Mouse (Mus musculus): ENCODE measurements around the gene Stac. TPM values are rescaled to one million over a fixed set of nuclear protein-coding genes. Genes with fewer than 3 reads are reported as not detected.

The Stac gene
- polyA plus RNA-seq, 1 experiment from 2014 or later, result 1.8 TPM

- Histone ChIP-seq H3K4me3 (ENCODE audit: low read depth, low read length) (no peak overlapping the region), H3K27me3 (ENCODE audit: control insufficient read depth, insufficient read depth, low read length) (no peaks in the 10 kb centered on the region), H3K4me1 (ENCODE audit: control insufficient read depth, insufficient read depth, low read length) (no peaks in the 10 kb centered on the region), H3K9ac (ENCODE audit: low read length) (no peak overlapping the region), H3K27ac (ENCODE audit: low read depth, low read length) (no peak overlapping the region), H3K9me3 (ENCODE audit: control insufficient read depth, low read length) (no peaks in the 10 kb centered on the region), H3K36me3 (ENCODE audit: control insufficient read depth, insufficient read depth, low read length) (no peaks in the 10 kb centered on the region), H3K4me2 (ENCODE audit: low read depth) (no peak overlapping the region)
- ATAC-seq (ENCODE audit: insufficient read depth, low FRiP score, low TSS enrichment), result no peak; the same call in 1 of the 2 replicates
- WGBS, result 90% methylated on average over 3 of the region's 3 CpGs
- DNase-seq (ENCODE audit: low spot score), result no peak
Observed at GRCm38 (mm10) chr9:111515536-111515935, 174.6 kb downstream of the Stac start.

GRCm38 (mm10) chr9:111514586-111515473 lies 175.3 kb downstream of the Stac start:
- no peak overlapping the region for H3K9ac ChIP-seq (ENCODE audit: low read length)
- H3K27me3 ChIP-seq (ENCODE audit: control insufficient read depth, insufficient read depth, low read length), result no peaks in the 10 kb centered on the region
- H3K36me3 ChIP-seq (ENCODE audit: control insufficient read depth, insufficient read depth, low read length), result no peaks in the 10 kb centered on the region
- 79% methylated on average over 15 of the region's 15 CpGs for WGBS
- H3K4me1 ChIP-seq (ENCODE audit: control insufficient read depth, insufficient read depth, low read length), result no peaks in the 10 kb centered on the region
- ATAC-seq (ENCODE audit: insufficient read depth, low FRiP score, low TSS enrichment) (no peak), DNase-seq (ENCODE audit: low spot score) (no peak)
- H3K4me3 ChIP-seq (ENCODE audit: low read depth, low read length), result no peak overlapping the region
- no peak overlapping the region for H3K27ac ChIP-seq (ENCODE audit: low read depth, low read length)
- H3K4me2 ChIP-seq (ENCODE audit: low read depth), result no peak overlapping the region
- no peaks in the 10 kb centered on the region for H3K9me3 ChIP-seq (ENCODE audit: control insufficient read depth, low read length)

Measured in neural tube, embryonic 11.5 days (tissue).